Mouse (Mus musculus) cortical plate, adult 2 months (tissue): ENCODE measurements around the gene Plcb3.

Experiments
- CTCF ChIP-seq: fragments of 200-500 bp; IDR thresholded peaks from 2 replicates; pipeline ENCODE4 v1.5.1; 2011; ENCODE audit warnings: mild to moderate bottlenecking, control low read depth, low read length; ENCODE audit not compliant: insufficient read depth; ENCODE audit errors: extremely low read depth
- POLR2A ChIP-seq: fragments of 200-500 bp; IDR thresholded peaks from 2 replicates; pipeline ENCODE4 v1.6.1; 2011; ENCODE audit warnings: mild to moderate bottlenecking, low read length, control low read depth; ENCODE audit not compliant: insufficient read depth; ENCODE audit errors: extremely low read depth

GRCm38 (mm10) chr19:6943709-6944108, 32.6 kb downstream of the Plcb3 start:
- TF ChIP-seq CTCF (no peak), POLR2A (no peak)
